Mouse (Mus musculus) lung, postnatal 36 days (tissue): ENCODE results near the gene Eif4g3.
"Not testable (repeated sequence)": the region's sequence is repeated elsewhere in the genome, so short reads cannot be mapped to it uniquely, and the experiment has no call there.

ENCODE experiments used
- DNase-seq: peaks from one replicate; pipeline ENCODE4 v3.0.0; 2022; ENCODE audit warnings: mixed read lengths

Gene Eif4g3

GRCm38 (mm10) chr4:137992890-137993289 lies at the start of gene Eif4g3:
Eif4g3 (plus strand) TSS chr4:137993022.
- DNase-seq: no peak

- peak; percentile 71 for DNase-seq
Observed at GRCm38 (mm10) chr4:137943540-137943939, 49.3 kb upstream of the Eif4g3 start.

- no peak for DNase-seq
Observed at GRCm38 (mm10) chr4:137945376-137945775, 47.4 kb upstream of the Eif4g3 start.

GRCm38 (mm10) chr4:137946419-137946818 lies 46.4 kb upstream of the Eif4g3 start:
- no peak for DNase-seq

- DNase-seq: peak; percentile 84
Observed at GRCm38 (mm10) chr4:137952840-137953239, 40.0 kb upstream of the Eif4g3 start.

- no peak for DNase-seq
Observed at GRCm38 (mm10) chr4:137954184-137954583, 38.6 kb upstream of the Eif4g3 start.

GRCm38 (mm10) chr4:137954926-137955396 lies 37.9 kb upstream of the Eif4g3 start:
- DNase-seq: peak; percentile 81

GRCm38 (mm10) chr4:137956260-137956659 lies 36.6 kb upstream of the Eif4g3 start:
- no peak for DNase-seq

GRCm38 (mm10) chr4:137959889-137960665 lies 32.7 kb upstream of the Eif4g3 start:
- no peak for DNase-seq

GRCm38 (mm10) chr4:137960757-137961156 lies 32.1 kb upstream of the Eif4g3 start:
- DNase-seq: peak; percentile 84

GRCm38 (mm10) chr4:137962643-137963350 lies 30.0 kb upstream of the Eif4g3 start:
- DNase-seq: no peak

- DNase-seq: no peak
Observed at GRCm38 (mm10) chr4:137963431-137963830, 29.4 kb upstream of the Eif4g3 start.

- DNase-seq: peak; percentile 91
Observed at GRCm38 (mm10) chr4:137963881-137964584, 28.8 kb upstream of the Eif4g3 start.

GRCm38 (mm10) chr4:137964585-137964930 lies 28.3 kb upstream of the Eif4g3 start:
- DNase-seq: no peak

- DNase-seq: peak; percentile 88
Observed at GRCm38 (mm10) chr4:137968203-137968602, 24.6 kb upstream of the Eif4g3 start.

- not testable (repeated sequence) for DNase-seq
Observed at GRCm38 (mm10) chr4:137970623-137971199, 22.1 kb upstream of the Eif4g3 start.

GRCm38 (mm10) chr4:137974856-137975432 lies 17.9 kb upstream of the Eif4g3 start:
- DNase-seq: not testable (repeated sequence)

GRCm38 (mm10) chr4:137979066-137979644 lies 13.7 kb upstream of the Eif4g3 start:
- DNase-seq: not testable (repeated sequence)

- no peak for DNase-seq
Observed at GRCm38 (mm10) chr4:137982869-137983268, 10.0 kb upstream of the Eif4g3 start.

GRCm38 (mm10) chr4:137984212-137984611 lies 8.6 kb upstream of the Eif4g3 start:
- DNase-seq: peak; percentile 86

GRCm38 (mm10) chr4:137984746-137985145 lies 8.1 kb upstream of the Eif4g3 start:
- no peak for DNase-seq

GRCm38 (mm10) chr4:137989426-137989825 lies 3.4 kb upstream of the Eif4g3 start:
- no peak for DNase-seq
